Mouse (Mus musculus): Measurements from ENCODE around the gene Slc47a2. TPM values are rescaled to one million over a fixed set of nuclear protein-coding genes. Genes with fewer than 3 reads are reported as not detected.
A peak's percentile ranks its signal among the peaks of the same experiment; 100 is the strongest.

The Slc47a2 gene
- polyA plus RNA-seq, 1 experiment from 2014 or later, result 0.24 TPM

GRCm38 (mm10) chr11:61263841-61264240 lies 78.8 kb downstream of the Slc47a2 start:
- ATAC-seq (replicated peaks; ENCODE audit: extremely low read depth, insufficient read depth, low FRiP score), result no peak
- WGBS, result 89% methylated on average over 1 of the region's 1 CpGs

GRCm38 (mm10) chr11:61262516-61262915 lies 80.1 kb downstream of the Slc47a2 start:
- Histone ChIP-seq H3K4me1 (ENCODE audit: control insufficient read depth, insufficient read depth, low read length) (peaks cover 4% of the 10 kb centered on the region; the same call in 1 of the 2 replicates), H3K9ac (ENCODE audit: low read length) (no peak overlapping the region), H3K9me3 (replicated peaks; ENCODE audit: control insufficient read depth, low read length) (peaks cover 6% of the 10 kb centered on the region; the same call in 1 of the 2 replicates), H3K27me3 (ENCODE audit: control insufficient read depth, insufficient read depth, low read length) (no peaks in the 10 kb centered on the region), H3K27ac (ENCODE audit: low read length) (no peak overlapping the region), H3K4me2 (ENCODE audit: low read depth, low read length) (no peak overlapping the region), H3K4me3 (ENCODE audit: low read length) (no peak overlapping the region), H3K36me3 (ENCODE audit: control insufficient read depth, insufficient read depth) (peaks cover 46% of the 10 kb centered on the region)
- 96% methylated on average over 14 of the region's 14 CpGs for WGBS
- no peak for ATAC-seq (replicated peaks; ENCODE audit: extremely low read depth, insufficient read depth, low FRiP score)

More at GRCm38 (mm10) chr11:61263841-61264240, 78.8 kb downstream of the Slc47a2 start:
- Histone ChIP-seq H3K4me1 (ENCODE audit: control insufficient read depth, insufficient read depth, low read length) (peaks cover 4% of the 10 kb centered on the region; the same call in 1 of the 2 replicates), H3K27ac (ENCODE audit: low read length) (no peak overlapping the region), H3K4me2 (ENCODE audit: low read depth, low read length) (no peak overlapping the region), H3K9ac (ENCODE audit: low read length) (no peak overlapping the region), H3K9me3 (replicated peaks; ENCODE audit: control insufficient read depth, low read length) (peaks cover 6% of the 10 kb centered on the region; the same call in 1 of the 2 replicates), H3K27me3 (ENCODE audit: control insufficient read depth, insufficient read depth, low read length) (no peaks in the 10 kb centered on the region), H3K36me3 (ENCODE audit: control insufficient read depth, insufficient read depth) (peaks cover 37% of the 10 kb centered on the region), H3K4me3 (ENCODE audit: low read length) (no peak overlapping the region)

- no peak for ATAC-seq (replicated peaks; ENCODE audit: extremely low read depth, insufficient read depth, low FRiP score)
Measured at GRCm38 (mm10) chr11:61259106-61259505, 83.6 kb downstream of the Slc47a2 start.

GRCm38 (mm10) chr11:61252807-61253206 lies 89.9 kb downstream of the Slc47a2 start:
- WGBS, result 39% methylated on average over 12 of the region's 12 CpGs
- 0 out of 2 replicates have a peak overlapping the region, but pooled peaks have one; percentile 16 for H3K27ac ChIP-seq (ENCODE audit: low read length)
- peak; percentile 82 for ATAC-seq (replicated peaks; ENCODE audit: extremely low read depth, insufficient read depth, low FRiP score)
- peaks cover 8% of the 10 kb centered on the region for H3K4me1 ChIP-seq (ENCODE audit: control insufficient read depth, insufficient read depth, low read length)
- H3K4me2 ChIP-seq (ENCODE audit: low read depth, low read length), result peak overlapping the region; percentile 29; the same call in 1 of the 2 replicates
- H3K36me3 ChIP-seq (ENCODE audit: control insufficient read depth, insufficient read depth), result peaks cover 43% of the 10 kb centered on the region
- no peaks in the 10 kb centered on the region for H3K27me3 ChIP-seq (ENCODE audit: control insufficient read depth, insufficient read depth, low read length)
- no peak overlapping the region for H3K9ac ChIP-seq (ENCODE audit: low read length)
- H3K4me3 ChIP-seq (ENCODE audit: low read length), result no peak overlapping the region
- no peaks in the 10 kb centered on the region for H3K9me3 ChIP-seq (replicated peaks; ENCODE audit: control insufficient read depth, low read length)

More at GRCm38 (mm10) chr11:61259106-61259505, 83.6 kb downstream of the Slc47a2 start:
- Histone ChIP-seq H3K9ac (ENCODE audit: low read length) (no peak overlapping the region), H3K4me3 (ENCODE audit: low read length) (no peak overlapping the region), H3K4me1 (ENCODE audit: control insufficient read depth, insufficient read depth, low read length) (no peaks in the 10 kb centered on the region), H3K9me3 (replicated peaks; ENCODE audit: control insufficient read depth, low read length) (peaks cover 6% of the 10 kb centered on the region; the same call in 1 of the 2 replicates), H3K27me3 (ENCODE audit: control insufficient read depth, insufficient read depth, low read length) (no peaks in the 10 kb centered on the region), H3K4me2 (ENCODE audit: low read depth, low read length) (no peak overlapping the region), H3K27ac (ENCODE audit: low read length) (no peak overlapping the region), H3K36me3 (ENCODE audit: control insufficient read depth, insufficient read depth) (peaks cover 63% of the 10 kb centered on the region)
- WGBS, result 90% methylated on average over 6 of the region's 6 CpGs

GRCm38 (mm10) chr11:61251741-61252140 lies 90.9 kb downstream of the Slc47a2 start:
- ATAC-seq (replicated peaks; ENCODE audit: extremely low read depth, insufficient read depth, low FRiP score), result 0 out of 2 replicates have a peak, but pooled peaks have one; percentile 31
- H3K27me3 ChIP-seq (ENCODE audit: control insufficient read depth, insufficient read depth, low read length), result no peaks in the 10 kb centered on the region
- no peak overlapping the region for H3K4me2 ChIP-seq (ENCODE audit: low read depth, low read length)
- no peak overlapping the region for H3K4me3 ChIP-seq (ENCODE audit: low read length)
- H3K9ac ChIP-seq (ENCODE audit: low read length), result no peak overlapping the region
- WGBS, result 72% methylated on average over 10 of the region's 10 CpGs
- H3K27ac ChIP-seq (ENCODE audit: low read length), result no peak overlapping the region
- peaks cover 8% of the 10 kb centered on the region for H3K4me1 ChIP-seq (ENCODE audit: control insufficient read depth, insufficient read depth, low read length)
- peaks cover 42% of the 10 kb centered on the region for H3K36me3 ChIP-seq (ENCODE audit: control insufficient read depth, insufficient read depth)
- H3K9me3 ChIP-seq (replicated peaks; ENCODE audit: control insufficient read depth, low read length), result no peaks in the 10 kb centered on the region

Other genes with a start within 250 kb of the Slc47a2 start
- gene Tnfrsf13b, start 216.1 kb downstream of the Slc47a2 start, polyA plus RNA-seq (2015; fragmentation: Nextera tagmentation; extraction: Ambion mirVana), result 2.7 and 5.7 TPM in 2 replicates
- 63.3 and 69.9 TPM in 2 replicates for gene Usp22, start 167.8 kb downstream of the Slc47a2 start, polyA plus RNA-seq (2015; fragmentation: Nextera tagmentation; extraction: Ambion mirVana)
- gene Aldh3a1, start 135.3 kb downstream of the Slc47a2 start, polyA plus RNA-seq (2015; fragmentation: Nextera tagmentation; extraction: Ambion mirVana), result 0.39 TPM in 2 replicates
- gene Aldh3a2, start 75.4 kb downstream of the Slc47a2 start, polyA plus RNA-seq (2015; fragmentation: Nextera tagmentation; extraction: Ambion mirVana), result 33.2 and 34.3 TPM in 2 replicates
- 25.0 and 26.8 TPM in 2 replicates for gene Slc47a1, start 35.5 kb upstream of the Slc47a2 start, polyA plus RNA-seq (2015; fragmentation: Nextera tagmentation; extraction: Ambion mirVana)
- gene Rnf112, start 111.3 kb upstream of the Slc47a2 start, polyA plus RNA-seq (2015; fragmentation: Nextera tagmentation; extraction: Ambion mirVana), result 0.07 and 0.29 TPM in 2 replicates
- gene Mfap4, start 142.6 kb upstream of the Slc47a2 start, polyA plus RNA-seq (2015; fragmentation: Nextera tagmentation; extraction: Ambion mirVana), result 125 and 225 TPM in 2 replicates
- 27.4 and 28.9 TPM in 2 replicates for gene Mapk7, start 151.5 kb upstream of the Slc47a2 start, polyA plus RNA-seq (2015; fragmentation: Nextera tagmentation; extraction: Ambion mirVana)
- 11.6 and 13.3 TPM in 2 replicates for gene B9d1, start 162.3 kb upstream of the Slc47a2 start, polyA plus RNA-seq (2015; fragmentation: Nextera tagmentation; extraction: Ambion mirVana)
- 19.0 and 19.7 TPM in 2 replicates for gene Epn2, start 236.8 kb upstream of the Slc47a2 start, polyA plus RNA-seq (2015; fragmentation: Nextera tagmentation; extraction: Ambion mirVana)

All from heart, embryonic 16.5 days (tissue).